Mouse (Mus musculus) spleen, adult 12 weeks (tissue): ENCODE measurements around the gene Ddx4.

ENCODE experiments used
- DNase-seq: peaks from one replicate; pipeline ENCODE4 v3.0.0; 2022; ENCODE audit warnings: low spot score

Gene Ddx4

GRCm38 (mm10) chr13:112553304-112553703 is 99.0 kb downstream of the Ddx4 start:
- DNase-seq: no peak

GRCm38 (mm10) chr13:112551641-112552548 is 100.4 kb downstream of the Ddx4 start:
- no peak for DNase-seq
